Mouse (Mus musculus) liver, postnatal 0 days (tissue): ENCODE measurements around the gene Atp6ap2. TPM values are rescaled to one million over a fixed set of nuclear protein-coding genes. Genes with fewer than 3 reads are reported as not detected.

Source experiments
- ATAC-seq: fragments of 200-750 bp; cut with Nextera tagmentation; 2 replicates; pipeline ENCODE4 v1.8.0; 2017; ENCODE audit warnings: mild to moderate bottlenecking, moderate library complexity
- DNase-seq: peaks from one replicate; pipeline ENCODE4 v3.0.0-alpha.2; 2016
- H3K27ac ChIP-seq: fragments of 300-500 bp; sonication (generic); 2 replicates; pipeline ENCODE4 v1.5.1; 2014; ENCODE audit warnings: antibody characterized with exemption, moderate library complexity, mild to moderate bottlenecking, low read depth
- H3K27me3 ChIP-seq: fragments of 300-500 bp; sonication (generic); 2 replicates; pipeline ENCODE4 v1.6.1; 2014; ENCODE audit warnings: low read length, control low read depth, mixed read lengths; ENCODE audit not compliant: insufficient read depth
- H3K36me3 ChIP-seq: fragments of 300-500 bp; sonication (generic); replicated peaks from 2 replicates; pipeline ENCODE4 v1.6.1; 2014; ENCODE audit warnings: mild to moderate bottlenecking, control low read depth, low read length, moderate library complexity, mixed read lengths; ENCODE audit not compliant: insufficient read depth
- H3K4me1 ChIP-seq: fragments of 300-500 bp; sonication (generic); 2 replicates; pipeline ENCODE4 v1.6.1; 2014; ENCODE audit warnings: antibody characterized with exemption, mild to moderate bottlenecking, control low read depth; ENCODE audit not compliant: insufficient read depth
- H3K4me2 ChIP-seq: fragments of 300-500 bp; sonication (generic); 2 replicates; pipeline ENCODE4 v1.6.1; 2014; ENCODE audit warnings: low read depth, mild to moderate bottlenecking, low read length, moderate library complexity, mixed read lengths
- H3K4me3 ChIP-seq: fragments of 300-500 bp; sonication (generic); 2 replicates; pipeline ENCODE4 v1.5.1; 2014; ENCODE audit warnings: low read depth, low read length
- H3K9ac ChIP-seq: fragments of 300-500 bp; sonication (generic); replicated peaks from 2 replicates; pipeline ENCODE4 v1.6.1; 2014; ENCODE audit warnings: mild to moderate bottlenecking, moderate library complexity
- H3K9me3 ChIP-seq: fragments of 300-500 bp; sonication (generic); 2 replicates; pipeline ENCODE4 v1.6.1; 2016; ENCODE audit warnings: mild to moderate bottlenecking, control low read depth, low read length, mixed read lengths
- CTCF ChIP-seq: sonication (generic); IDR thresholded peaks from 2 replicates; pipeline ENCODE4 v1.5.1; 2016; ENCODE audit warnings: antibody characterized with exemption, low read depth
- EP300 ChIP-seq: IDR thresholded peaks from 2 replicates; pipeline ENCODE4 v1.6.1; 2016; ENCODE audit warnings: antibody characterized with exemption, low read depth, mild to moderate bottlenecking
- WGBS: fragments of 180-500 bp; shearing (Covaris S2); extraction: QIAGEN DNeasy Blood & Tissue Kit; methylation state at CpG from one replicate; pipeline ENCODE4 v1.1.7; 2014; ENCODE audit not compliant: insufficient replicate concordance; 5-methylcytosine and 5-hydroxymethylcytosine counted together
- polyA plus RNA-seq: library from polyadenylated mRNA; unstranded; fragments of >200 nt; fragmentation: Nextera tagmentation; extraction: Ambion mirVana; gene quantifications from 2 replicates; pipeline ENCODE4 v1.2.1, GENCODE M21; 2015

Gene Atp6ap2
- polyA plus RNA-seq, 1 experiment from 2014 or later, result 64.0 TPM

DNA sequence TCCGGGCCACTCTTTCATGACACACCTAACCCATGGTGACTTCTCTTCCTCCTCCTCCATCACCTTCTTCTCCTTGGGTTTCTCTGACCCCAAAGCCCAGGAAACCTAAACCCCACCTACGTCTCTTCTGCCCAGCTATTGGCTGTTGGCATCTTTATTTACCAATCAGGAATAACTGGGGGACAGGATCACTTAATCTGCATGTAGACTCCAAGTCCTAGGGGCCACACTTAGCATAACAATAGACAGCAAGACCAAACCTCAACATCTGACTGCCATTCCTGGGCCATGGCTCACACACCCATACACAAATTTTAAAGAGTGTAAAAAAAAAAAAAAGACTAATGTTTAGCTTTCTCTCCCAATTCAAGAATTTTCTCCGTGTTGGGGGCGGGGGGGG is 37.5 kb downstream of the Atp6ap2 start:
- TF ChIP-seq EP300 (no peak), CTCF (no peak)
- no peak for ATAC-seq
- WGBS, result 58% methylated on average over 3 of the region's 4 CpGs

DNA sequence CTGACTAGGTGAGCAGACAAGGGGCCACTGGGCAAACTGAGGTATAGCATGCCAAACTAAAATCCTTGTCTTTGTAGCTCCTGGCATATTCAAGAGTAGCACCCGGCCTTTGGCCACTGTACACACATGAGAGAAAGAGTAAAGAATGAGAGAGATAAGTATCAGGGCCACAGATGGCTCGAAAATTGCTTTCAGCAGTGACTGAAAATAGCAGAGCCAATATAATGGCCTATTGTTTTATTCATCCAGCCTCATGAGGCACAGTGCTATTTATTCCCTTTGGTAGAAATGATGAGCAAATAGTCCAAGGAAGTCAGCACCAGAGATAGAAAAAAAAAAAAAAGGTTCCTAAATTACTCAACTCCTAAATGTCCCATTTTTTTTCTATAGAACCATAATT is 57.4 kb downstream of the Atp6ap2 start:
- 48% methylated on average over 2 of the region's 2 CpGs for WGBS
- no peak overlapping the region for H3K9ac ChIP-seq
- ATAC-seq, result no peak

More for the DNA sequence above, 37.5 kb downstream of the Atp6ap2 start:
- H3K9ac ChIP-seq, result no peak overlapping the region
- H3K27ac ChIP-seq, result no peak overlapping the region
- no peaks in the 10 kb centered on the region for H3K27me3 ChIP-seq
- H3K9me3 ChIP-seq, result no peaks in the 10 kb centered on the region
- H3K4me2 ChIP-seq, result no peak overlapping the region
- H3K4me3 ChIP-seq, result no peak overlapping the region
- H3K36me3 ChIP-seq, result no peaks in the 10 kb centered on the region
- H3K4me1 ChIP-seq, result no peaks in the 10 kb centered on the region
- DNase-seq, result no peak

DNA sequence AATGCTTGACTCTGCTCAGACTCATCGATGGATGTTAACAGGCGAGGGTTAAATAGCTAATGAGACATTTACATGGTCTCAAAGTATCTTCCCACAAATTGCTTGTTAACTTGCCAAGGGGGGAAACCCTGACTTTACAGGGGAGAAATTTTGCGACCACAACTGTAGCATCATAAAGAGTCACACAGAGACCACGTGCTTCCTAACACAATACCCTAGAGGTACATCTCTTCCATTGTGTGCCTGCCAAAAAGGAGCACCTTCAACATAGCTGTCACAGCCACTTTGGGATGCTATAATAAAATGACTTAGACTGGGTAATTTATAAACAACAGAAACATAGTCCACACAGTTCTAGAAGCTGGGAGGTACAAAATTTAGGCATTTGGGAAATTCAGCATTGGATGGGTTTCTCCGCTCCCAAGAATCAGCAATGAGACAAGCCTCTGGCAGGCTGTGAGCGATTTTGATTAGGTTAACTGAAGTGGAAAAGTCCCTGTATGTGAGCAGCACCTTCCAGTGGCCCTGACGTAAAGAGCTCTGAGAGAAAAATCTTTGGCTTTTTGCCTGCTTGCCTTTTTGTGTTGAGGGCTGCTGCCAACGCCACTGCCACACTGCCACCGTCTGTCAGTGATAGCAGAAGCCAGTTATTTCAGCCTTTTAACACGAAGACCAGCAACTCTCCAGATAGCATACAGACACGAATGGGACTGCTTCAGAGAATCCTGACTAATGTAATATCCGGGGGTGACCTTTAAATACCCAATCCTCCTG is 58.1 kb downstream of the Atp6ap2 start:
- no peaks in the 10 kb centered on the region for H3K27me3 ChIP-seq
- H3K4me3 ChIP-seq, result no peak overlapping the region
- WGBS, result 66% methylated on average over 12 of the region's 12 CpGs
- H3K27ac ChIP-seq, result no peak overlapping the region
- DNase-seq (no peak), ATAC-seq (no peak)
- H3K9me3 ChIP-seq, result no peaks in the 10 kb centered on the region
- no peak overlapping the region for H3K9ac ChIP-seq
- H3K4me2 ChIP-seq, result no peak overlapping the region
- no peaks in the 10 kb centered on the region for H3K36me3 ChIP-seq
- H3K4me1 ChIP-seq, result no peaks in the 10 kb centered on the region
- TF ChIP-seq EP300 (no peak), CTCF (no peak)

More for the DNA sequence above, 57.4 kb downstream of the Atp6ap2 start:
- Histone ChIP-seq H3K27ac (no peak overlapping the region), H3K27me3 (no peaks in the 10 kb centered on the region), H3K9me3 (no peaks in the 10 kb centered on the region), H3K4me2 (no peak overlapping the region), H3K4me3 (no peak overlapping the region), H3K36me3 (no peaks in the 10 kb centered on the region), H3K4me1 (no peaks in the 10 kb centered on the region)
- TF ChIP-seq CTCF, result no peak
- TF ChIP-seq EP300, result no peak
- DNase-seq, result no peak

DNA sequence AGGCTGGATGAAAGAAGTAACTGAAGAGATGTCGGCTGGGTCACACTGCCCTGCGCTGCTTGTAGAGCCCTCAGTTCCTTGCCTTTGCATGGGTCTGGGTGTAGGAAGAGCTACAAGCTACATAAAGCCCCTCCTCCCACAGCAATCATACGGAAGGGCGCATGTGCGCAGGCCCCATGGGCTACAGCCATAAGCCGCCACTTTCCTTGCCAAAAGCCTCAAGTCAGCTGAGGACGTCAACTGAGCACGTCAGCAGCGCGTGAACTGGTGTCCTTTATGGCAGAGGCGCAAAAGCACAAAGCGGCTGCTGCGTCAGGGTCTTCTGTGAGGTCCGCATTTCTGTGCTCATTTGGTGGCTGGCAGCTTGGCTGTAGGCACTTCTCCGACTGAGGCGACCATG is 64.3 kb downstream of the Atp6ap2 start:
- Histone ChIP-seq H3K27me3 (no peaks in the 10 kb centered on the region), H3K4me3 (no peak overlapping the region), H3K4me2 (no peak overlapping the region), H3K4me1 (no peaks in the 10 kb centered on the region), H3K36me3 (peaks cover 10% of the 10 kb centered on the region; the same call in 1 of the 2 replicates), H3K27ac (no peak overlapping the region), H3K9ac (no peak overlapping the region), H3K9me3 (no peaks in the 10 kb centered on the region)
- WGBS, result 81% methylated on average over 16 of the region's 16 CpGs
- ATAC-seq, result no peak
- TF ChIP-seq EP300 (no peak), CTCF (no peak)
- DNase-seq, result no peak

DNA sequence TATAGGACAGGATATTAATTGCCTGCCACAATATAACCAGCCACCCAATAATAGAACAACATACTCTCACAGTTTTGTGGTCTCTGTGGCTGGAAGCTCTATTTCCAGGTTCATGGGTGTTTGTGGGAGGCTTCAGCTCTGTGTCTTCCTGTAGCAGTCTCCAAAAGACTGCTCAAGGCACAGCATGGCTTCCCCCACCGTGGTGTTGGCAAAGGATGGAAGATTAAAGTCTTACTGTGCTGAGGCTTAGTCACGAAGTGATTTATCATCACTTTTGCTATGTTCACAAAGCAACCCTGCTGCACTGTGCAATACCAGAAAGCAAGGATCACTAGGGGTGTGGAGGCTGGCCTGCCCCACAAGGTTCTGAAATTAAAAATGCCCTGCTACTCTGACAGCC is 66.3 kb downstream of the Atp6ap2 start:
- no peaks in the 10 kb centered on the region for H3K27me3 ChIP-seq
- H3K4me3 ChIP-seq, result no peak overlapping the region
- no peaks in the 10 kb centered on the region for H3K4me1 ChIP-seq
- no peaks in the 10 kb centered on the region for H3K9me3 ChIP-seq
- DNase-seq (no peak), ATAC-seq (no peak)
- no peak overlapping the region for H3K9ac ChIP-seq
- H3K36me3 ChIP-seq, result peaks cover 10% of the 10 kb centered on the region; the same call in 1 of the 2 replicates
- no peak overlapping the region for H3K27ac ChIP-seq
- TF ChIP-seq EP300 (no peak), CTCF (no peak)
- no peak overlapping the region for H3K4me2 ChIP-seq
- 74% methylated on average over 2 of the region's 2 CpGs for WGBS

Other genes with a start within 250 kb of the Atp6ap2 start
- gene 1810030O07Rik, start 85.9 kb downstream of the Atp6ap2 start, polyA plus RNA-seq, result 7.3 and 7.5 TPM in 2 replicates
- gene Med14, start 174.3 kb downstream of the Atp6ap2 start, polyA plus RNA-seq, result 3.4 and 3.6 TPM in 2 replicates